Mouse (Mus musculus) MEL (cell line): ENCODE results near the gene Diras2. TPM values are rescaled to one million over a fixed set of nuclear protein-coding genes. Genes with fewer than 3 reads are reported as not detected.

Source experiments
- DNase-seq: peaks from one replicate; pipeline ENCODE4 v3.0.0; 2011; ENCODE audit warnings: low read depth, low spot score
- H3K27ac ChIP-seq: 2 replicates; pipeline ENCODE4 v1.5.1; 2012; ENCODE audit warnings: low read depth, mild to moderate bottlenecking, control low read depth, low read length, moderate library complexity; ENCODE audit not compliant: control insufficient read depth
- H3K27me3 ChIP-seq, 2 experiments: fragments of 150-350 bp in 1 of 2; sonication (generic) in 1 of 2; 2 replicates each; pipeline ENCODE4 v1.6.1; 2012; ENCODE audit warnings: low read length in 2 of 2, mild to moderate bottlenecking in 2 of 2, improper control_type of control experiment in 1 of 2, moderate library complexity in 1 of 2; ENCODE audit not compliant: insufficient read depth in 2 of 2, control insufficient read depth in 1 of 2
- H3K36me3 ChIP-seq, 2 experiments: 2 replicates each; pipeline ENCODE4 v1.6.1; 2012 to 2014; ENCODE audit warnings: low read length in 2 of 2, improper control_type of control experiment in 1 of 2, inconsistent platforms in 1 of 2, mild to moderate bottlenecking in 1 of 2; ENCODE audit not compliant: insufficient read depth in 2 of 2, control insufficient read depth in 1 of 2
- H3K4me1 ChIP-seq, 2 experiments: fragments of 150-350 bp in 1 of 2; sonication (generic) in 1 of 2; 2 replicates each; pipeline ENCODE4 v1.6.1; 2012; ENCODE audit warnings: low read length in 2 of 2, improper control_type of control experiment in 1 of 2, mild to moderate bottlenecking in 1 of 2; ENCODE audit not compliant: insufficient read depth in 2 of 2, control insufficient read depth in 1 of 2
- H3K4me3 ChIP-seq, 2 experiments: fragments of 150-350 bp in 1 of 2; sonication (generic) in 1 of 2; 2 replicates each; pipeline ENCODE4 v1.5.1; 2012; ENCODE audit warnings: low read depth in 2 of 2, low read length in 2 of 2, mild to moderate bottlenecking in 2 of 2, moderate library complexity in 2 of 2, control low read depth in 1 of 2, improper control_type of control experiment in 1 of 2; ENCODE audit not compliant: control insufficient read depth in 1 of 2, insufficient read depth in 1 of 2
- H3K79me2 ChIP-seq: 2 replicates; pipeline ENCODE4 v1.6.1; 2012; ENCODE audit warnings: mild to moderate bottlenecking, low read length, moderate library complexity; ENCODE audit not compliant: control insufficient read depth, poor library complexity, insufficient read depth
- H3K9ac ChIP-seq: 2 replicates; pipeline ENCODE4 v1.6.1; 2012; ENCODE audit warnings: low read depth, mild to moderate bottlenecking, control low read depth, low read length, moderate library complexity; ENCODE audit not compliant: control insufficient read depth, poor library complexity, severe bottlenecking
- H3K9me3 ChIP-seq: fragments of 150-350 bp; sonication (generic); replicated peaks from 2 replicates; pipeline ENCODE4 v1.6.1; 2012; ENCODE audit warnings: mild to moderate bottlenecking, low read length, improper control_type of control experiment, moderate library complexity; ENCODE audit not compliant: insufficient read depth
- BHLHE40 ChIP-seq: IDR thresholded peaks from 2 replicates; pipeline ENCODE4 v1.6.1; 2012; ENCODE audit warnings: low read depth, mild to moderate bottlenecking, inconsistent platforms, low read length, improper control_type of control experiment, borderline replicate concordance
- CHD1 ChIP-seq: IDR thresholded peaks from 2 replicates; pipeline ENCODE4 v1.6.1; 2012; ENCODE audit warnings: low read depth, mild to moderate bottlenecking, inconsistent platforms, low read length, improper control_type of control experiment
- CHD2 ChIP-seq: IDR thresholded peaks from 2 replicates; pipeline ENCODE4 v1.6.1; 2011; ENCODE audit warnings: low read length, improper control_type of control experiment
- CTCF ChIP-seq, 3 experiments: IDR thresholded peaks in 2 of 3; conservative IDR thresholded peaks in 1 of 3; 2 replicates each; pipeline ENCODE4 v1.5.1; 2011 to 2012; ENCODE audit warnings: low read length in 3 of 3, low read depth in 2 of 3, mild to moderate bottlenecking in 2 of 3, improper control_type of control experiment in 1 of 3, inconsistent platforms in 1 of 3, mixed read lengths in 1 of 3, moderate library complexity in 1 of 3; ENCODE audit not compliant: control insufficient read depth in 1 of 3, insufficient read depth in 1 of 3, poor library complexity in 1 of 3, severe bottlenecking in 1 of 3
- E2F4 ChIP-seq: IDR thresholded peaks from 2 replicates; pipeline ENCODE4 v1.6.1; 2011; ENCODE audit warnings: low read depth, low read length, improper control_type of control experiment, borderline replicate concordance
- EP300 ChIP-seq, 2 experiments: IDR thresholded peaks; 2 replicates each; pipeline ENCODE4 v1.6.1; 2011; ENCODE audit warnings: improper control_type of control experiment in 2 of 2, low read length in 2 of 2, low read depth in 1 of 2, mild to moderate bottlenecking in 1 of 2
- ETS1 ChIP-seq: IDR thresholded peaks from 2 replicates; pipeline ENCODE4 v1.6.1; 2012; ENCODE audit warnings: low read depth, mild to moderate bottlenecking, inconsistent platforms, low read length, improper control_type of control experiment, moderate library complexity
- GABPA ChIP-seq: IDR thresholded peaks from 2 replicates; pipeline ENCODE4 v1.6.1; 2012; ENCODE audit warnings: low read depth, mild to moderate bottlenecking, inconsistent platforms, low read length, improper control_type of control experiment, moderate library complexity
- GATA1 ChIP-seq: IDR thresholded peaks from 2 replicates; pipeline ENCODE4 v1.6.1; 2011; ENCODE audit warnings: low read depth, low read length, improper control_type of control experiment
- HCFC1 ChIP-seq: IDR thresholded peaks from 2 replicates; pipeline ENCODE4 v1.6.1; 2012; ENCODE audit warnings: low read depth, mild to moderate bottlenecking, inconsistent platforms, low read length, improper control_type of control experiment, moderate library complexity
- KAT2A ChIP-seq: conservative IDR thresholded peaks from 2 replicates; pipeline ENCODE4 v1.6.1; 2012; ENCODE audit warnings: low read depth, low read length, improper control_type of control experiment, inconsistent platforms
- MAFK ChIP-seq: IDR thresholded peaks from 2 replicates; pipeline ENCODE4 v1.6.1; 2011; ENCODE audit warnings: low read depth, mild to moderate bottlenecking, low read length, improper control_type of control experiment, borderline replicate concordance
- MAZ ChIP-seq: IDR thresholded peaks from 2 replicates; pipeline ENCODE4 v1.6.1; 2012; ENCODE audit warnings: low read depth, mild to moderate bottlenecking, inconsistent platforms, low read length, improper control_type of control experiment
- MEF2A ChIP-seq: IDR thresholded peaks from 2 replicates; pipeline ENCODE4 v1.6.1; 2014; ENCODE audit warnings: low read depth, mild to moderate bottlenecking, inconsistent platforms, low read length, improper control_type of control experiment; ENCODE audit not compliant: poor library complexity, insufficient replicate concordance, severe bottlenecking; ENCODE audit errors: extremely low read depth
- MYC ChIP-seq: IDR thresholded peaks from 2 replicates; pipeline ENCODE4 v1.6.1; 2011; ENCODE audit warnings: low read depth, mild to moderate bottlenecking, low read length, improper control_type of control experiment, moderate library complexity
- NELFE ChIP-seq: IDR thresholded peaks from 2 replicates; pipeline ENCODE4 v1.6.1; 2011; ENCODE audit warnings: low read depth, low read length, improper control_type of control experiment
- NRF1 ChIP-seq: IDR thresholded peaks from 2 replicates; pipeline ENCODE4 v1.6.1; 2014; ENCODE audit warnings: low read depth, mild to moderate bottlenecking, inconsistent platforms, low read length, improper control_type of control experiment, moderate library complexity; ENCODE audit not compliant: poor library complexity, insufficient read depth, severe bottlenecking
- POLR2A ChIP-seq, 2 experiments: IDR thresholded peaks; 2 replicates each; pipeline ENCODE4 v1.6.1; 2011 to 2012; ENCODE audit warnings: low read length in 2 of 2, mild to moderate bottlenecking in 2 of 2, control low read depth in 1 of 2, improper control_type of control experiment in 1 of 2, low read depth in 1 of 2, moderate library complexity in 1 of 2; ENCODE audit not compliant: control insufficient read depth in 1 of 2, insufficient read depth in 1 of 2, poor library complexity in 1 of 2
- RAD21 ChIP-seq: IDR thresholded peaks from 2 replicates; pipeline ENCODE4 v1.6.1; 2011; ENCODE audit warnings: mild to moderate bottlenecking, low read depth, low read length, improper control_type of control experiment
- SIN3A ChIP-seq: IDR thresholded peaks from 2 replicates; pipeline ENCODE4 v1.6.1; 2012; ENCODE audit warnings: low read length, improper control_type of control experiment, inconsistent platforms
- SMC3 ChIP-seq: IDR thresholded peaks from 2 replicates; pipeline ENCODE4 v1.6.1; 2011; ENCODE audit warnings: low read depth, low read length, improper control_type of control experiment
- TAL1 ChIP-seq: IDR thresholded peaks from 2 replicates; pipeline ENCODE4 v1.6.1; 2012; ENCODE audit warnings: mild to moderate bottlenecking, inconsistent platforms, low read length, moderate library complexity, mixed read lengths
- TCF12 ChIP-seq: IDR thresholded peaks from 2 replicates; pipeline ENCODE4 v1.6.1; 2014; ENCODE audit warnings: low read depth, mild to moderate bottlenecking, inconsistent platforms, low read length, improper control_type of control experiment, moderate library complexity
- UBTF ChIP-seq: IDR thresholded peaks from 2 replicates; pipeline ENCODE4 v1.6.1; 2012; ENCODE audit warnings: low read depth, mild to moderate bottlenecking, inconsistent platforms, low read length, improper control_type of control experiment, moderate library complexity, borderline replicate concordance; ENCODE audit not compliant: insufficient read depth
- USF2 ChIP-seq, 2 experiments: IDR thresholded peaks; 2 replicates each; pipeline ENCODE4 v1.6.1; 2011 to 2012; ENCODE audit warnings: improper control_type of control experiment in 2 of 2, low read length in 2 of 2, borderline replicate concordance in 1 of 2, inconsistent platforms in 1 of 2, low read depth in 1 of 2, mild to moderate bottlenecking in 1 of 2; ENCODE audit not compliant: insufficient read depth in 1 of 2
- ZC3H11A ChIP-seq: IDR thresholded peaks from 2 replicates; pipeline ENCODE4 v1.6.1; 2012; ENCODE audit warnings: low read depth, mild to moderate bottlenecking, inconsistent platforms, low read length, improper control_type of control experiment
- ZKSCAN1 ChIP-seq: IDR thresholded peaks from 2 replicates; pipeline ENCODE4 v1.6.1; 2012; ENCODE audit warnings: low read depth, mild to moderate bottlenecking, inconsistent platforms, low read length, improper control_type of control experiment, moderate library complexity
- ZNF384 ChIP-seq: IDR thresholded peaks from 2 replicates; pipeline ENCODE4 v1.6.1; 2012; ENCODE audit warnings: low read depth, mild to moderate bottlenecking, inconsistent platforms, low read length, improper control_type of control experiment
- polyA plus RNA-seq, 2 experiments: library from polyadenylated mRNA; stranded (reverse) in 1 of 2; unstranded in 1 of 2; fragments of >175 nt in 1 of 2; fragments of >200 nt in 1 of 2; gene quantifications; 2 replicates each; pipeline versions ENCODE4 v1.2.1 to v1.2.4; 2012; ENCODE audit warnings: low replicate concordance in 2 of 2, low read depth in 1 of 2; ENCODE audit not compliant: insufficient read length in 2 of 2, insufficient read depth in 1 of 2, missing spikeins in 1 of 2
- total RNA-seq: library from RNA; depleted of rRNA; stranded (reverse); fragments of 300-350 nt; gene quantifications from 2 replicates; pipeline ENCODE4 v1.2.3, GENCODE M21; 2012

Diras2 gene
- total and polyA plus RNA-seq, 3 experiments, result not detected

GRCm38 (mm10) chr13:52550690-52551193 is 19.7 kb upstream of the Diras2 start:
- H3K27me3 ChIP-seq, result no peaks in the 10 kb centered on the region
- peaks cover 0 to 11% of the 10 kb centered on the region in 2 experiments; a peak in 2 of 4 replicates for H3K36me3 ChIP-seq
- H3K27ac ChIP-seq, result no peak overlapping the region
- no peak overlapping the region for H3K9ac ChIP-seq
- peak; percentile 37 for DNase-seq
- H3K79me2 ChIP-seq, result no peaks in the 10 kb centered on the region
- peak overlapping the region in 1 of 2 experiments; percentile 11; a peak in 1 of 4 replicates for H3K4me3 ChIP-seq
- peaks cover 0 to 25% of the 10 kb centered on the region in 2 experiments for H3K4me1 ChIP-seq
- no peaks in the 10 kb centered on the region for H3K9me3 ChIP-seq
- TF ChIP-seq MAFK (no peak), UBTF (no peak), GABPA (no peak), ETS1 (no peak), CHD2 (no peak), POLR2A (IDR thresholded peaks at IDR 0.05; ENCODE audit: control insufficient read depth in 1 of 2, insufficient read depth in 1 of 2, low read depth in 1 of 2, low read length in 2 of 2, poor library complexity in 1 of 2) (no peak), BHLHE40 (no peak), SMC3 (0 out of 2 replicates have a peak, but pooled peaks have one; percentile 2), MEF2A (no peak), RAD21 (peak; percentile 3), E2F4 (no peak), ZC3H11A (no peak), TCF12 (no peak), TAL1 (no peak), HCFC1 (no peak), MYC (no peak), MAZ (no peak), EP300 (IDR thresholded peaks at IDR 0.05; ENCODE audit: low read depth in 1 of 2, low read length in 2 of 2) (0 out of 4 replicates have a peak, but pooled peaks of 1 of the 2 experiments have one; percentile 24), CHD1 (no peak), SIN3A (no peak), NELFE (no peak), GATA1 (no peak), USF2 (IDR thresholded peaks at IDR 0.05; ENCODE audit: borderline replicate concordance in 1 of 2, insufficient read depth in 1 of 2, low read depth in 1 of 2, low read length in 2 of 2) (no peak), ZKSCAN1 (no peak), CTCF (IDR thresholded peaks at IDR 0.05 in 2 of 3, conservative IDR thresholded peaks at IDR 0.05 in 1 of 3; ENCODE audit: control insufficient read depth in 1 of 3, insufficient read depth in 1 of 3, low read depth in 2 of 3, low read length in 3 of 3, poor library complexity in 1 of 3, severe bottlenecking in 1 of 3) (peak in 1 of 3 experiments; percentile 7; a peak in 1 of 6 replicates), NRF1 (no peak), KAT2A (no peak), ZNF384 (peak; percentile 74)
